Mouse (Mus musculus): ENCODE results near the gene Dnm2.

DNA sequence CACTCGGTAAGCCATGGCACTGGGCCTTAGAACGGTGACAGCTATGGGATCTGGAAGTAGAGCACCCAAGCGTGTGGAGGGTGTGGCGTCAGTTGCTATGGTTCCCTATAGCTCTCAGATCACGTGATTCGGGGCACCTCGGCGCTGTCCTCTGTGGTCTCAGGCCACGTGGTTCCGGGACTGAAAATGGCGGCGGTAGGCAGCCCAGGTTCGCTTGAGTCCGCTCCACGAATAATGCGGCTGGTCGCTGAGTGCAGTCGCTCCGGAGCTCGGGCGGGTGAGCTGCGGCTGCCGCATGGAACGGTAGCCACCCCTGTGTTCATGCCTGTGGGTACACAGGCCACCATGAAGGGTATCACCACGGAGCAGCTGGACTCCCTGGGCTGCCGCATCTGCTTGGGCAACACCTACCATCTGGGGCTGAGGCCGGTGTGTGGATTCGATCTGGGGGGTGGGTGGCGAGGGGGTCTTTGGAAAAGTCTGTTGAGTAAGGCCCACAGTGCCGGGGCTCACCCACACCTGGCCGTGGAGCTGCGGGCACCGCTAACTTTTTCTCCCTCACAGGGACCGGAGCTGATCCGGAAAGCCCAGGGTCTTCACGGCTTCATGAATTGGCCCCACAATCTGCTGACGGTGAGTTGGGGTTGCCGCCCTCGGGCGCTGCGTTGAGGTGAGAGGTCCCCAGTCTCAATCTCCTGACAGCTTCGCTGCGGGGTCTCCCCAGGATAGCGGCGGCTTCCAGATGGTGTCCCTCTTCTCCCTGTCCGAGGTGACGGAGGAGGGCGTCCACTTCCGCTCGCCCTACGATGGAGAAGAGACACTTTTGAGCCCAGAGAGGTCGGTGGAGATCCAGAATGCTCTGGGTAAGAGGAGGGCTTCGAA is 12.8 kb upstream of the Dnm2 start, which contains the start of gene Qtrt1:
- TF ChIP-seq CTCF (IDR thresholded peaks at IDR 0.05; ENCODE audit: low read depth, low read length) (no peak), POLR2A (IDR thresholded peaks at IDR 0.05; ENCODE audit: insufficient read depth, low read length) (no peak), EP300 (IDR thresholded peaks at IDR 0.05; ENCODE audit: insufficient read depth, low read depth, low read length) (no peak)
